Mouse (Mus musculus): ENCODE results near the gene 4930519G04Rik. TPM values are rescaled to one million over a fixed set of nuclear protein-coding genes. Genes with fewer than 3 reads are reported as not detected.

Gene 4930519G04Rik
- polyA plus RNA-seq, 1 experiment from 2014 or later: not detected

DNA sequence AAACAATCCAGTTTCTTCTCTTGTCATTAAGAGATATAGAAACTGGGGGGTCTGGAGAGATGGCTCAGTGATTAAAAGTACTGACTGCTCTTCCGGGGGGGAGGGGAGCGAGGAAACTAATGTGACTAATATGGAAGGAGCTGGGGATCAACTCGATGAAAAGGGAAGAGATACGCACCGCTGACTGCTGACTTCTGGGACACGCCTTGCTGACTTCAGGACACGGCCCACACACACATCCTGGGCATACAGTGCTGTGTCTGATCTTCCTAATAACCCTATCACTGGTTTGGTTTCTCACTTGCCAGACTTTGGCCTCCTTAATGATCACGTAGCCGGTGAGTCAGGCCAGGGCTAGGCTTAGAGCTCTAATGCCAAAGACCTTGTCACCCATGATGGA, 73.3 kb downstream of the 4930519G04Rik start:
- Histone ChIP-seq H3K9ac (ENCODE audit: low read length) (no peak overlapping the region), H3K4me1 (ENCODE audit: control insufficient read depth, insufficient read depth, low read length) (no peaks in the 10 kb centered on the region), H3K27ac (ENCODE audit: low read depth, low read length) (no peak overlapping the region), H3K4me2 (ENCODE audit: low read depth) (no peak overlapping the region), H3K36me3 (ENCODE audit: control insufficient read depth, insufficient read depth, low read length) (no peaks in the 10 kb centered on the region), H3K9me3 (ENCODE audit: control insufficient read depth, low read length) (no peaks in the 10 kb centered on the region), H3K27me3 (ENCODE audit: control insufficient read depth, insufficient read depth, low read length) (no peaks in the 10 kb centered on the region), H3K4me3 (ENCODE audit: low read depth, low read length) (no peak overlapping the region)
- WGBS: 84% methylated on average over 9 of the region's 9 CpGs
- DNase-seq (ENCODE audit: low spot score) (no peak), ATAC-seq (ENCODE audit: insufficient read depth, low FRiP score, low TSS enrichment) (no peak)

GRCm38 (mm10) chr5:114931626-114932025, 78.2 kb downstream of the 4930519G04Rik start:
- Histone ChIP-seq H3K9me3 (ENCODE audit: control insufficient read depth, low read length) (no peaks in the 10 kb centered on the region), H3K27ac (ENCODE audit: low read depth, low read length) (no peak overlapping the region), H3K36me3 (ENCODE audit: control insufficient read depth, insufficient read depth, low read length) (no peaks in the 10 kb centered on the region), H3K27me3 (ENCODE audit: control insufficient read depth, insufficient read depth, low read length) (no peaks in the 10 kb centered on the region), H3K4me3 (ENCODE audit: low read depth, low read length) (no peak overlapping the region), H3K4me2 (ENCODE audit: low read depth) (no peak overlapping the region), H3K9ac (ENCODE audit: low read length) (no peak overlapping the region), H3K4me1 (ENCODE audit: control insufficient read depth, insufficient read depth, low read length) (no peaks in the 10 kb centered on the region)
- ATAC-seq (ENCODE audit: insufficient read depth, low FRiP score, low TSS enrichment) (no peak), DNase-seq (ENCODE audit: low spot score) (no peak)
- 67% methylated on average over 5 of the region's 5 CpGs for WGBS

- H3K4me1 ChIP-seq (ENCODE audit: control insufficient read depth, insufficient read depth, low read length): no peaks in the 10 kb centered on the region
- no peaks in the 10 kb centered on the region for H3K36me3 ChIP-seq (ENCODE audit: control insufficient read depth, insufficient read depth, low read length)
- ATAC-seq (ENCODE audit: insufficient read depth, low FRiP score, low TSS enrichment): no peak
- H3K9me3 ChIP-seq (ENCODE audit: control insufficient read depth, low read length): no peaks in the 10 kb centered on the region
- no peak overlapping the region for H3K27ac ChIP-seq (ENCODE audit: low read depth, low read length)
- 88% methylated on average over 8 of the region's 8 CpGs for WGBS
- no peak overlapping the region for H3K9ac ChIP-seq (ENCODE audit: low read length)
- no peaks in the 10 kb centered on the region for H3K27me3 ChIP-seq (ENCODE audit: control insufficient read depth, insufficient read depth, low read length)
- DNase-seq (ENCODE audit: low spot score): no peak
- no peak overlapping the region for H3K4me2 ChIP-seq (ENCODE audit: low read depth)
- no peak overlapping the region for H3K4me3 ChIP-seq (ENCODE audit: low read depth, low read length)
Measured at GRCm38 (mm10) chr5:114933206-114933605, 79.7 kb downstream of the 4930519G04Rik start.

Small RNAs within 50 kb of the gene (microRNA-seq; reads per million reads assigned to microRNA genes)
- gene Mir6240: 6.8 reads per million, percentile 17 among the genes with 10 or more reads in this experiment

Other genes with a start within 250 kb of the 4930519G04Rik start
- 0.32 and 0.81 TPM in 2 replicates for gene Trpv4, start 195.2 kb upstream of the 4930519G04Rik start, polyA plus RNA-seq (2014; fragmentation: Nextera tagmentation; extraction: Ambion mirVana)
- 68.9 and 72.6 TPM in 2 replicates for gene Gltp, start 162.7 kb upstream of the 4930519G04Rik start, polyA plus RNA-seq (2014; fragmentation: Nextera tagmentation; extraction: Ambion mirVana)
- 12.8 and 14.3 TPM in 2 replicates for gene Tchp, start 145.9 kb upstream of the 4930519G04Rik start, polyA plus RNA-seq (2014; fragmentation: Nextera tagmentation; extraction: Ambion mirVana)
- 75.4 and 88.6 TPM in 2 replicates for gene Ankrd13a, start 79.0 kb upstream of the 4930519G04Rik start, polyA plus RNA-seq (2014; fragmentation: Nextera tagmentation; extraction: Ambion mirVana)
- 35.1 and 46.9 TPM in 2 replicates for gene Git2, start 78.1 kb upstream of the 4930519G04Rik start, polyA plus RNA-seq (2014; fragmentation: Nextera tagmentation; extraction: Ambion mirVana)
- gene 1500011B03Rik, start 30.2 kb upstream of the 4930519G04Rik start, polyA plus RNA-seq (2014; fragmentation: Nextera tagmentation; extraction: Ambion mirVana): 162 TPM in 2 replicates
- 0.39 and 0.54 TPM in 2 replicates for gene Gm9936, start 5.0 kb downstream of the 4930519G04Rik start, polyA plus RNA-seq (2014; fragmentation: Nextera tagmentation; extraction: Ambion mirVana)
- 0.81 and 1.8 TPM in 2 replicates for gene Oasl2, start 43.3 kb downstream of the 4930519G04Rik start, polyA plus RNA-seq (2014; fragmentation: Nextera tagmentation; extraction: Ambion mirVana)
- gene Oasl1, start 69.6 kb downstream of the 4930519G04Rik start, polyA plus RNA-seq (2014; fragmentation: Nextera tagmentation; extraction: Ambion mirVana): 0.20 TPM in 1 of 2 replicates, not detected in the other
- 47.2 and 48.8 TPM in 2 replicates for gene 2210016L21Rik, start 88.5 kb downstream of the 4930519G04Rik start, polyA plus RNA-seq (2014; fragmentation: Nextera tagmentation; extraction: Ambion mirVana)
- not detected in 2 replicates for gene Hnf1a, start 117.4 kb downstream of the 4930519G04Rik start, polyA plus RNA-seq (2014; fragmentation: Nextera tagmentation; extraction: Ambion mirVana)
- 43.6 and 45.1 TPM in 2 replicates for gene Sppl3, start 157.5 kb downstream of the 4930519G04Rik start, polyA plus RNA-seq (2014; fragmentation: Nextera tagmentation; extraction: Ambion mirVana)
- 27.2 and 29.5 TPM in 2 replicates for gene Gm10401, start 244.6 kb downstream of the 4930519G04Rik start, polyA plus RNA-seq (2014; fragmentation: Nextera tagmentation; extraction: Ambion mirVana)